Mouse (Mus musculus) liver, embryonic 11.5 days (tissue): ENCODE results near the gene Wfdc5. TPM values are rescaled to one million over a fixed set of nuclear protein-coding genes. Genes with fewer than 3 reads are reported as not detected.

Experiments
- ATAC-seq: fragments of 200-750 bp; cut with Nextera tagmentation; replicated peaks from 2 replicates; pipeline ENCODE4 v1.8.0; 2017; ENCODE audit warnings: moderate number of reproducible peaks, mild to moderate bottlenecking, moderate TSS enrichment, moderate library complexity; ENCODE audit not compliant: low FRiP score
- DNase-seq: peaks from one replicate; pipeline ENCODE4 v3.0.0-alpha.2; 2017; ENCODE audit warnings: low spot score
- H3K27ac ChIP-seq: fragments of 300-500 bp; sonication (generic); 2 replicates; pipeline ENCODE4 v1.5.1; 2014; ENCODE audit warnings: mild to moderate bottlenecking, low read depth, low read length, control low read depth
- H3K27me3 ChIP-seq: fragments of 300-500 bp; sonication (generic); replicated peaks from 2 replicates; pipeline ENCODE4 v1.6.1; 2014; ENCODE audit warnings: low read length, mixed read lengths; ENCODE audit not compliant: control insufficient read depth, insufficient read depth
- H3K36me3 ChIP-seq: fragments of 300-500 bp; sonication (generic); 2 replicates; pipeline ENCODE4 v1.6.1; 2014; ENCODE audit warnings: mild to moderate bottlenecking, low read length, moderate library complexity, mixed read lengths; ENCODE audit not compliant: control insufficient read depth, insufficient read depth
- H3K4me1 ChIP-seq: fragments of 300-500 bp; sonication (generic); replicated peaks from 2 replicates; pipeline ENCODE4 v1.6.1; 2014; ENCODE audit warnings: low read length, mixed read lengths; ENCODE audit not compliant: control insufficient read depth, insufficient read depth
- H3K4me2 ChIP-seq: fragments of 300-500 bp; sonication (generic); 2 replicates; pipeline ENCODE4 v1.6.1; 2014; ENCODE audit warnings: mild to moderate bottlenecking, control low read depth, moderate library complexity
- H3K4me3 ChIP-seq: fragments of 300-500 bp; sonication (generic); 2 replicates; pipeline ENCODE4 v1.5.1; 2014; ENCODE audit warnings: low read depth, low read length, control low read depth
- H3K9ac ChIP-seq: fragments of 300-500 bp; sonication (generic); 2 replicates; pipeline ENCODE4 v1.6.1; 2014; ENCODE audit warnings: low read depth, low read length, control low read depth
- H3K9me3 ChIP-seq: fragments of 300-500 bp; sonication (generic); 2 replicates; pipeline ENCODE4 v1.6.1; 2016; ENCODE audit warnings: low read length, inconsistent platforms, mixed read lengths; ENCODE audit not compliant: control insufficient read depth
- WGBS: fragments of 180-500 bp; shearing (Covaris S2); extraction: QIAGEN DNeasy Blood & Tissue Kit; methylation state at CpG from one replicate; pipeline ENCODE4 v1.1.7; 2014; 5-methylcytosine and 5-hydroxymethylcytosine counted together
- polyA plus RNA-seq: library from polyadenylated mRNA; unstranded; fragments of >200 nt; fragmentation: Nextera tagmentation; extraction: Ambion mirVana; gene quantifications from 2 replicates; pipeline ENCODE4 v1.2.1, GENCODE M21; 2014

Wfdc5 gene
- polyA plus RNA-seq, 1 experiment from 2014 or later, result not detected

GRCm38 (mm10) chr2:164131586-164131985, 51.0 kb downstream of the Wfdc5 start:
- 86% methylated on average over 1 of the region's 1 CpGs for WGBS
- no peak for ATAC-seq

GRCm38 (mm10) chr2:164128576-164129411, 53.7 kb downstream of the Wfdc5 start:
- Histone ChIP-seq H3K9me3 (no peaks in the 10 kb centered on the region), H3K4me1 (no peaks in the 10 kb centered on the region), H3K27ac (no peak overlapping the region), H3K27me3 (no peaks in the 10 kb centered on the region), H3K9ac (no peak overlapping the region), H3K36me3 (peaks cover 2% of the 10 kb centered on the region; the same call in 1 of the 2 replicates), H3K4me2 (no peak overlapping the region), H3K4me3 (no peak overlapping the region)
- 90% methylated on average over 12 of the region's 12 CpGs for WGBS
- ATAC-seq, result no peak
- no peak for DNase-seq

More at GRCm38 (mm10) chr2:164131586-164131985, 51.0 kb downstream of the Wfdc5 start:
- Histone ChIP-seq H3K9ac (no peak overlapping the region), H3K4me3 (no peak overlapping the region), H3K27ac (no peak overlapping the region), H3K36me3 (peaks cover 2% of the 10 kb centered on the region; the same call in 1 of the 2 replicates), H3K9me3 (no peaks in the 10 kb centered on the region), H3K4me1 (no peaks in the 10 kb centered on the region), H3K4me2 (no peak overlapping the region), H3K27me3 (no peaks in the 10 kb centered on the region)
- no peak for DNase-seq

DNA sequence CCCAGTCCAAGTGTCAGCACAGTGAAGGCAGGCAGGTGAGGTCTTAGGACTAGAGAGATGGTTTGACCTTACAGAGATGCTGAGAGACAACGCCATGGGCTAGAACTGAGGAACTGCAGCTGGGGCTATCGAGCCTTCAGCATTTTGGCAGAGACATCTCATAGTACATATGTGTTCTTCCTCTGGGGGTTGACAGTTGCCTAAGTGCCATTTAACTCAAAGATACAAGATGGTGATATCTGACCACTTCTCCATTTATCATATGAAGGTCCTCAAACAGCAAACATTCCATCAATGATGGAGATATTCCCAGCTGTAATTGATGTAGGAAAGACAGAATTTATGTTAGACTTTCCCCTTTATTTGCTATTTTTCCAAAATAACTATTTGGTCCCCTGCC, 55.2 kb downstream of the Wfdc5 start:
- Histone ChIP-seq H3K36me3 (peaks cover 2% of the 10 kb centered on the region; the same call in 1 of the 2 replicates), H3K27me3 (no peaks in the 10 kb centered on the region), H3K9ac (no peak overlapping the region), H3K27ac (no peak overlapping the region), H3K4me3 (no peak overlapping the region), H3K4me2 (no peak overlapping the region), H3K9me3 (no peaks in the 10 kb centered on the region), H3K4me1 (no peaks in the 10 kb centered on the region)
- ATAC-seq (no peak), DNase-seq (no peak)
- WGBS, result 89% methylated on average over 2 of the region's 2 CpGs

- H3K9me3 ChIP-seq, result no peaks in the 10 kb centered on the region
- 83% methylated on average over 13 of the region's 13 CpGs for WGBS
- no peak overlapping the region for H3K9ac ChIP-seq
- no peak overlapping the region for H3K4me3 ChIP-seq
- H3K4me2 ChIP-seq, result no peak overlapping the region
- H3K27me3 ChIP-seq, result no peaks in the 10 kb centered on the region
- no peaks in the 10 kb centered on the region for H3K4me1 ChIP-seq
- ATAC-seq, result no peak
- H3K27ac ChIP-seq, result no peak overlapping the region
- peaks cover 2% of the 10 kb centered on the region; the same call in 1 of the 2 replicates for H3K36me3 ChIP-seq
- no peak for DNase-seq
Observed at GRCm38 (mm10) chr2:164126533-164126955, 56.0 kb downstream of the Wfdc5 start.

Other genes with a start within 250 kb of the Wfdc5 start
- 228 and 233 TPM in 2 replicates for gene Ywhab, start 187.8 kb downstream of the Wfdc5 start, polyA plus RNA-seq
- 0.78 and 1.2 TPM in 2 replicates for gene Pabpc1l, start 157.3 kb downstream of the Wfdc5 start, polyA plus RNA-seq
- 30.2 and 32.1 TPM in 2 replicates for gene Stk4, start 112.4 kb downstream of the Wfdc5 start, polyA plus RNA-seq
- 57.1 and 58.0 TPM in 2 replicates for gene Tomm34, start 111.6 kb downstream of the Wfdc5 start, polyA plus RNA-seq
- gene Kcns1, start 11.6 kb downstream of the Wfdc5 start, polyA plus RNA-seq, result 0.06 TPM in 1 of 2 replicates, not detected in the other
- not detected in 2 replicates for gene Wfdc12, start 7.9 kb upstream of the Wfdc5 start, polyA plus RNA-seq
- not detected in 2 replicates for gene Wfdc15a, start 17.4 kb upstream of the Wfdc5 start, polyA plus RNA-seq
- gene Wfdc15b, start 38.9 kb upstream of the Wfdc5 start, polyA plus RNA-seq, result not detected in 2 replicates
- not detected in 2 replicates for gene Svs2, start 55.7 kb upstream of the Wfdc5 start, polyA plus RNA-seq
- not detected in 2 replicates for gene Svs3b, start 73.9 kb upstream of the Wfdc5 start, polyA plus RNA-seq
- gene Svs4, start 95.7 kb upstream of the Wfdc5 start, polyA plus RNA-seq, result not detected in 2 replicates
- not detected in 2 replicates for gene Svs3a, start 106.5 kb upstream of the Wfdc5 start, polyA plus RNA-seq
- not detected in 2 replicates for gene Svs6, start 134.0 kb upstream of the Wfdc5 start, polyA plus RNA-seq
- not detected in 2 replicates for gene Svs5, start 150.0 kb upstream of the Wfdc5 start, polyA plus RNA-seq
- gene Slpi, start 206.4 kb upstream of the Wfdc5 start, polyA plus RNA-seq, result 9.4 and 11.6 TPM in 2 replicates
- gene Rbpjl, start 220.4 kb upstream of the Wfdc5 start, polyA plus RNA-seq, result 0.04 and 0.12 TPM in 2 replicates
- gene Matn4, start 222.4 kb upstream of the Wfdc5 start, polyA plus RNA-seq, result 0.14 and 0.32 TPM in 2 replicates